Mouse (Mus musculus) kidney, embryonic 15.5 days (tissue): Measurements from ENCODE around the gene Kif5c. TPM values are rescaled to one million over a fixed set of nuclear protein-coding genes. Genes with fewer than 3 reads are reported as not detected.

Experiments
- ATAC-seq: fragments of 200-750 bp; cut with Nextera tagmentation; replicated peaks from 2 replicates; pipeline ENCODE4 v1.8.0; 2017; ENCODE audit warnings: moderate TSS enrichment; ENCODE audit not compliant: low FRiP score
- H3K27ac ChIP-seq: fragments of 300-500 bp; sonication (generic); 2 replicates; pipeline ENCODE4 v1.5.1; 2015; ENCODE audit warnings: mild to moderate bottlenecking, inconsistent platforms
- H3K27me3 ChIP-seq: fragments of 300-500 bp; sonication (generic); 2 replicates; pipeline ENCODE4 v1.6.1; 2015; ENCODE audit warnings: inconsistent platforms
- H3K36me3 ChIP-seq: fragments of 300-500 bp; sonication (generic); 2 replicates; pipeline ENCODE4 v1.6.1; 2015; ENCODE audit warnings: inconsistent platforms
- H3K4me1 ChIP-seq: fragments of 300-500 bp; sonication (generic); 2 replicates; pipeline ENCODE4 v1.6.1; 2015; ENCODE audit warnings: inconsistent platforms
- H3K4me2 ChIP-seq: fragments of 300-500 bp; sonication (generic); 2 replicates; pipeline ENCODE4 v1.6.1; 2015; ENCODE audit warnings: moderate library complexity, mild to moderate bottlenecking, inconsistent platforms
- H3K4me3 ChIP-seq: fragments of 300-500 bp; sonication (generic); replicated peaks from 2 replicates; pipeline ENCODE4 v1.5.1; 2015; ENCODE audit warnings: mild to moderate bottlenecking, inconsistent platforms
- H3K9ac ChIP-seq: fragments of 300-500 bp; sonication (generic); 2 replicates; pipeline ENCODE4 v1.6.1; 2015; ENCODE audit warnings: mild to moderate bottlenecking, inconsistent platforms
- H3K9me3 ChIP-seq: fragments of 300-500 bp; sonication (generic); replicated peaks from 2 replicates; pipeline ENCODE4 v1.6.1; 2016; ENCODE audit warnings: inconsistent platforms
- WGBS: fragments of 180-500 bp; shearing (Covaris S2); methylation state at CpG from one replicate; pipeline ENCODE4 v1.1.7; 2015; ENCODE audit warnings: mixed read lengths; 5-methylcytosine and 5-hydroxymethylcytosine counted together
- polyA plus RNA-seq: library from polyadenylated mRNA; unstranded; fragments of >200 nt; fragmentation: Nextera tagmentation; extraction: Ambion mirVana; gene quantifications from 2 replicates; pipeline ENCODE4 v1.2.1, GENCODE M21; 2015

Kif5c gene
- polyA plus RNA-seq, 1 experiment from 2014 or later: 6.7 TPM

GRCm38 (mm10) chr2:49816549-49816948 is 197.5 kb downstream of the Kif5c start:
- H3K36me3 ChIP-seq: no peaks in the 10 kb centered on the region
- ATAC-seq: no peak
- WGBS: 88% methylated on average over 5 of the region's 5 CpGs
- H3K4me2 ChIP-seq: no peak overlapping the region
- H3K9ac ChIP-seq: no peak overlapping the region
- H3K4me1 ChIP-seq: peaks cover 20% of the 10 kb centered on the region
- no peaks in the 10 kb centered on the region for H3K9me3 ChIP-seq
- no peak overlapping the region for H3K27ac ChIP-seq
- H3K4me3 ChIP-seq: no peak overlapping the region
- H3K27me3 ChIP-seq: no peaks in the 10 kb centered on the region

DNA sequence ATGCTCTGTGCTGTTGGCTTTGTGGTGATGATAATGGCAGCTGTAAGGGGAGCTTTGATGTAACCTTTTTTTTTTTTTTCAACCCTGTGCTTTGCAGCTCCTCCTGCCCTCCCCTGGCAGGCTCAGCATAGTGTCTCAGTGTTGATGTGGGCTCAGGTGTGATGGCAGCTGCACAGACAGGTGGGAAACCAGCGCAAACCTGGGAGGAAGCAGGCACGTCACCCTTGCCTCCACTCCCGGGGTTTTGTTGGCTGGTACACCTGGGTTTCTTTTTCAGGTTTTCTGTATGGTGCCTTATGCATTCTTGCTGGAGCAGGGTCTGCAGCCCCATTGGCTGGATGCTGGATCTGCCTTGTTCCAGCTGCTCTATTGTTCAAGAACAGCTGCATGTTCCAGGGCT is 198.1 kb downstream of the Kif5c start:
- ATAC-seq: no peak
- no peaks in the 10 kb centered on the region for H3K9me3 ChIP-seq
- H3K27ac ChIP-seq: no peak overlapping the region

DNA sequence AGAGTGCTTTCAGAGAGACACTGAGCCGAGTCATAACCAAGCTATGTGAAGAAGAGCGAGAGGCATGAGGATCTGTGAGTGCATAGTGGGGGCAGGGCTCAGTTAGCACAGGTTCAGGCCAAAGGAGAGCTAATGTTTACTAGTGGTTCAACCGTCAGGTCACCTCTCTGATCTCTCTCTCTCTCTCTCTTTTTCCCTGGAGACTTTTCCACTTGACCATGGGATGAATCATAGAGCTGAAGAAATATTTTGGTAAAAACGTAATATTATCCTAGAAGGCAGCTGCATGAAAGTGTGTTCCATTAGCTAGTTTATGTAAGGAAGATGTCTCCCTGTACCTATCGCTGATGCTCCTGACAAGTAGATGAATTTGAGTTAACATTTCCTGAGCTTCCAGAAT is 199.0 kb downstream of the Kif5c start:
- no peaks in the 10 kb centered on the region for H3K36me3 ChIP-seq
- no peak overlapping the region for H3K9ac ChIP-seq
- 74% methylated on average over 5 of the region's 5 CpGs for WGBS
- H3K9me3 ChIP-seq: no peaks in the 10 kb centered on the region
- H3K4me1 ChIP-seq: peaks cover 14% of the 10 kb centered on the region
- no peak overlapping the region for H3K27ac ChIP-seq
- H3K27me3 ChIP-seq: no peaks in the 10 kb centered on the region
- H3K4me3 ChIP-seq: no peak overlapping the region
- H3K4me2 ChIP-seq: no peak overlapping the region
- no peak for ATAC-seq

More for the DNA sequence above, 198.1 kb downstream of the Kif5c start:
- Histone ChIP-seq H3K4me3 (no peak overlapping the region), H3K9ac (no peak overlapping the region), H3K4me1 (peaks cover 14% of the 10 kb centered on the region), H3K27me3 (no peaks in the 10 kb centered on the region), H3K4me2 (no peak overlapping the region), H3K36me3 (no peaks in the 10 kb centered on the region)
- WGBS: 91% methylated on average over 3 of the region's 3 CpGs

- Histone ChIP-seq H3K4me2 (no peak overlapping the region), H3K4me3 (no peak overlapping the region), H3K9ac (no peak overlapping the region), H3K4me1 (peaks cover 13% of the 10 kb centered on the region), H3K36me3 (no peaks in the 10 kb centered on the region), H3K9me3 (no peaks in the 10 kb centered on the region), H3K27me3 (no peaks in the 10 kb centered on the region), H3K27ac (no peak overlapping the region)
- whole genome bisulfite sequencing: 81% methylated on average over 1 of the region's 1 CpGs
- ATAC-seq: no peak
Measured at GRCm38 (mm10) chr2:49822312-49822711, 203.2 kb downstream of the Kif5c start.

Other genes with a start within 250 kb of the Kif5c start
- 6.8 and 7.9 TPM in 2 replicates for gene Epc2, start 167.8 kb upstream of the Kif5c start, polyA plus RNA-seq
- 10.0 and 11.6 TPM in 2 replicates for gene Lypd6b, start 168.4 kb downstream of the Kif5c start, polyA plus RNA-seq